ENCODE assay signal across 11 mouse cellular contexts in the genomic region with DNA sequence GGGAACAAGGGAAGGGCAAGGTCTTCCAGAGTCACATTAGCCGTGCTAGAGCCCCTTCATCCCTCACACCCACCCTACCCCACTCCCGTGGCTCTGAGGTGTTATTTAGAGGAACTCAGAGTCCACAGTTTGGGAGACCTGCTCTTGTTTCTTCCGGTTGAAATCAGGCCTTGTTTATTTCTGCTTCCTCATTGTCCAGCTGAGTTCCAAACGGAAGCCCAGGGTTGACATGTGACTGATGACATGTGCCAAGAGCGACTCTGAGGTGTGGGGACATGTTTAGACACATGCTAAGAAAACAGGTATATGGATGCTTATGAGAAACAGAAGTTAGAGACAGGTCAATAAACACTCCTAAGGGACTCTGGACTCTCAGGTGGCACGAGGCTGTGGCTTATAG.
"Had no signal": no experiment of that assay in that cellular context is flagged by ENCODE, and none has a peak within 500 bp of the region (broad histone marks: within the 10 kb centered on the region; RNA-seq: fewer than 3 reads in every experiment).

No protein-coding gene starts in this region.

- H3K36me3 ChIP-seq: liver, embryonic 12.5 days; midbrain, embryonic 12.5 days; neural tube, embryonic 15.5 days; stomach, embryonic 15.5 days had no signal

- H3K9ac ChIP-seq: liver, embryonic 12.5 days; midbrain, embryonic 12.5 days; neural tube, embryonic 15.5 days; stomach, embryonic 15.5 days had no signal

- H3K4me3 ChIP-seq: layer of hippocampus, adult 2 months; liver, embryonic 12.5 days; midbrain, embryonic 12.5 days; neural tube, embryonic 15.5 days; stomach, embryonic 15.5 days had no signal

- H3K4me1 ChIP-seq: liver, embryonic 12.5 days had no signal

- H3K9me3 ChIP-seq: liver, embryonic 12.5 days; midbrain, embryonic 12.5 days; neural tube, embryonic 15.5 days; stomach, embryonic 15.5 days had no signal

- DNase-seq: kidney, adult 8-10 months; kidney, postnatal 10 days; kidney, postnatal 4 days; thymus, postnatal 36 days had no signal

- H3K4me2 ChIP-seq: liver, embryonic 12.5 days; midbrain, embryonic 12.5 days; neural tube, embryonic 15.5 days; stomach, embryonic 15.5 days had no signal

- ATAC-seq: intestine, embryonic 16.5 days; liver, embryonic 12.5 days; midbrain, embryonic 16.5 days had no signal

- H3K27ac ChIP-seq: layer of hippocampus, adult 2 months; liver, embryonic 12.5 days; midbrain, embryonic 12.5 days; neural tube, embryonic 15.5 days; stomach, embryonic 15.5 days had no signal

- H3K27me3 ChIP-seq: stomach, embryonic 15.5 days had no signal
